In genomic region chr7:19002115-19002514, GRCm38 (mm10) we compare ENCODE assay signal across 8 mouse cellular contexts. TPM values are rescaled to one million over a fixed set of nuclear protein-coding genes. Genes with fewer than 3 reads are reported as not detected.
DNase-seq lines count a peak whose midpoint lies in the region; ATAC-seq and TF ChIP-seq lines count a peak whose summit lies in the region.

No protein-coding gene starts in this region.

- DNase-seq in kidney, adult 8-10 months: no peak
- DNase-seq in urinary bladder, adult 18-20 months (ENCODE audit: low spot score in 2 of 2): no peak
- no peak for DNase-seq in cerebellum, postnatal 36 days

- 25% methylated on average over 4 of the region's 4 CpGs for WGBS in kidney, embryonic 15.5 days
- WGBS in hindbrain, embryonic 16.5 days: 50% methylated on average over 4 of the region's 4 CpGs
- 50% methylated on average over 4 of the region's 4 CpGs for WGBS in midbrain, embryonic 16.5 days

- H3K27me3 ChIP-seq in kidney, embryonic 15.5 days: no peaks in the 10 kb centered on the region
- no peaks in the 10 kb centered on the region for H3K27me3 ChIP-seq in hindbrain, embryonic 16.5 days (replicated peaks; ENCODE audit: control insufficient read depth, insufficient read depth, low read length)
- H3K27me3 ChIP-seq in midbrain, embryonic 16.5 days (ENCODE audit: control insufficient read depth, insufficient read depth, low read depth, low read length): no peaks in the 10 kb centered on the region

- TF ChIP-seq POLR2A in cortical plate, adult 2 months (IDR thresholded peaks at IDR 0.05; ENCODE audit: extremely low read depth, insufficient read depth, low read length): no peak

- no peak for TF ChIP-seq CTCF in cortical plate, adult 2 months (IDR thresholded peaks at IDR 0.05; ENCODE audit: extremely low read depth, insufficient read depth, low read length)

- peaks cover 28% of the 10 kb centered on the region for H3K36me3 ChIP-seq in kidney, embryonic 15.5 days
- H3K36me3 ChIP-seq in hindbrain, embryonic 16.5 days (ENCODE audit: control insufficient read depth, insufficient read depth, low read length): peaks cover 16% of the 10 kb centered on the region
- H3K36me3 ChIP-seq in midbrain, embryonic 16.5 days (ENCODE audit: control insufficient read depth, insufficient read depth, low read length): peaks cover 9% of the 10 kb centered on the region; the same call in 1 of the 2 replicates

- peak overlapping the region; percentile 64 for H3K4me2 ChIP-seq in kidney, embryonic 15.5 days
- peak overlapping the region; percentile 75 for H3K4me2 ChIP-seq in hindbrain, embryonic 16.5 days (ENCODE audit: low read length)
- peak overlapping the region; percentile 74 for H3K4me2 ChIP-seq in midbrain, embryonic 16.5 days (ENCODE audit: low read length)

- peak overlapping the region; percentile 48; the same call in 1 of the 2 replicates for H3K9ac ChIP-seq in kidney, embryonic 15.5 days
- peak overlapping the region; percentile 74 for H3K9ac ChIP-seq in hindbrain, embryonic 16.5 days (ENCODE audit: low read depth, low read length)
- H3K9ac ChIP-seq in midbrain, embryonic 16.5 days (ENCODE audit: low read depth, low read length): peak overlapping the region; percentile 77

- H3K9me3 ChIP-seq in kidney, embryonic 15.5 days (replicated peaks): no peaks in the 10 kb centered on the region
- H3K9me3 ChIP-seq in hindbrain, embryonic 16.5 days (ENCODE audit: control insufficient read depth, low read length): no peaks in the 10 kb centered on the region
- H3K9me3 ChIP-seq in midbrain, embryonic 16.5 days (replicated peaks; ENCODE audit: control insufficient read depth, low read length, poor library complexity, severe bottlenecking): no peaks in the 10 kb centered on the region

- no peak for ATAC-seq in kidney, embryonic 15.5 days (replicated peaks; ENCODE audit: low FRiP score)
- ATAC-seq in hindbrain, embryonic 16.5 days: no peak
- ATAC-seq in midbrain, embryonic 16.5 days: no peak
- ATAC-seq in granulocyte monocyte progenitor cell, adult 5-6 weeks (replicated peaks; ENCODE audit: poor library complexity, severe bottlenecking): no peak

- H3K27ac ChIP-seq in kidney, embryonic 15.5 days: peak overlapping the region; percentile 74
- H3K27ac ChIP-seq in cortical plate, adult 2 months (ENCODE audit: insufficient read depth, low read length): no peak overlapping the region
- peak overlapping the region; percentile 60 for H3K27ac ChIP-seq in hindbrain, embryonic 16.5 days (ENCODE audit: low read depth, low read length)
- peak overlapping the region; percentile 67 for H3K27ac ChIP-seq in midbrain, embryonic 16.5 days (ENCODE audit: low read length)

- peaks cover 62% of the 10 kb centered on the region for H3K4me1 ChIP-seq in kidney, embryonic 15.5 days
- H3K4me1 ChIP-seq in cortical plate, adult 2 months (ENCODE audit: control insufficient read depth, insufficient read depth, low read length): no peaks in the 10 kb centered on the region
- peaks cover 31% of the 10 kb centered on the region for H3K4me1 ChIP-seq in hindbrain, embryonic 16.5 days (ENCODE audit: control insufficient read depth, insufficient read depth, low read depth, low read length)
- peaks cover 31% of the 10 kb centered on the region for H3K4me1 ChIP-seq in midbrain, embryonic 16.5 days (ENCODE audit: control insufficient read depth, insufficient read depth, low read length)

- peak overlapping the region; percentile 38 for H3K4me3 ChIP-seq in kidney, embryonic 15.5 days (replicated peaks)
- H3K4me3 ChIP-seq in cortical plate, adult 2 months (ENCODE audit: insufficient read depth, low read length): peak overlapping the region; percentile 32; the same call in 1 of the 2 replicates
- peak overlapping the region; percentile 43; the same call in 1 of the 2 replicates for H3K4me3 ChIP-seq in hindbrain, embryonic 16.5 days (ENCODE audit: low read length)
- peak overlapping the region; percentile 39 for H3K4me3 ChIP-seq in midbrain, embryonic 16.5 days (ENCODE audit: low read depth, low read length)

RNA-seq across cellular contexts. Expression of gene Irf2bp1, which starts 1.7 kb away (rescaled TPM):
- 21.4 and 24.1 TPM in 2 replicates for polyA plus RNA-seq in kidney, embryonic 15.5 days (2015; fragmentation: Nextera tagmentation; extraction: Ambion mirVana)
- 27.2 and 28.5 TPM in 2 replicates for polyA plus RNA-seq in cortical plate, adult 2 months (2012; rRNA removed)
- polyA plus RNA-seq in hindbrain, embryonic 16.5 days (2015; fragmentation: Nextera tagmentation; extraction: Ambion mirVana): 26.8 and 27.3 TPM in 2 replicates
- 26.0 and 26.7 TPM in 2 replicates for polyA plus RNA-seq in midbrain, embryonic 16.5 days (2015; fragmentation: Nextera tagmentation; extraction: Ambion mirVana)
- 14.5 and 24.3 TPM in 2 replicates for total RNA-seq in granulocyte monocyte progenitor cell, adult 5-6 weeks (2014; fragmentation: Nextera tagmentation)
- 8.4 and 17.5 TPM in 2 replicates for total RNA-seq in granulocyte monocyte progenitor cell, adult 5-6 weeks (2017)

RNA-seq across cellular contexts. Expression of gene Mypop, which starts 11.1 kb away (rescaled TPM):
- polyA plus RNA-seq in kidney, embryonic 15.5 days (2015; fragmentation: Nextera tagmentation; extraction: Ambion mirVana): 3.5 and 3.9 TPM in 2 replicates
- 49.7 and 50.8 TPM in 2 replicates for polyA plus RNA-seq in cortical plate, adult 2 months (2012; rRNA removed)
- polyA plus RNA-seq in hindbrain, embryonic 16.5 days (2015; fragmentation: Nextera tagmentation; extraction: Ambion mirVana): 5.8 and 6.3 TPM in 2 replicates
- polyA plus RNA-seq in midbrain, embryonic 16.5 days (2015; fragmentation: Nextera tagmentation; extraction: Ambion mirVana): 3.9 and 5.1 TPM in 2 replicates
- total RNA-seq in granulocyte monocyte progenitor cell, adult 5-6 weeks (2014; fragmentation: Nextera tagmentation): not detected in 2 replicates
- total RNA-seq in granulocyte monocyte progenitor cell, adult 5-6 weeks (2017): 0.82 TPM in 1 of 2 replicates, not detected in the other

RNA-seq across cellular contexts. Expression of gene Nanos2, which starts 14.9 kb away (rescaled TPM):
- not detected in 2 replicates for polyA plus RNA-seq in kidney, embryonic 15.5 days (2015; fragmentation: Nextera tagmentation; extraction: Ambion mirVana)
- 2.8 and 3.3 TPM in 2 replicates for polyA plus RNA-seq in cortical plate, adult 2 months (2012; rRNA removed)
- 0.65 and 0.85 TPM in 2 replicates for polyA plus RNA-seq in hindbrain, embryonic 16.5 days (2015; fragmentation: Nextera tagmentation; extraction: Ambion mirVana)
- 0.52 and 0.79 TPM in 2 replicates for polyA plus RNA-seq in midbrain, embryonic 16.5 days (2015; fragmentation: Nextera tagmentation; extraction: Ambion mirVana)
- total RNA-seq in granulocyte monocyte progenitor cell, adult 5-6 weeks (2014; fragmentation: Nextera tagmentation): not detected in 2 replicates
- total RNA-seq in granulocyte monocyte progenitor cell, adult 5-6 weeks (2017): not detected in 2 replicates

RNA-seq across cellular contexts. Expression of gene Foxa3, which starts 21.2 kb away (rescaled TPM):
- polyA plus RNA-seq in kidney, embryonic 15.5 days (2015; fragmentation: Nextera tagmentation; extraction: Ambion mirVana): 1.2 and 1.3 TPM in 2 replicates
- polyA plus RNA-seq in cortical plate, adult 2 months (2012; rRNA removed): not detected in 2 replicates
- not detected in 2 replicates for polyA plus RNA-seq in hindbrain, embryonic 16.5 days (2015; fragmentation: Nextera tagmentation; extraction: Ambion mirVana)
- polyA plus RNA-seq in midbrain, embryonic 16.5 days (2015; fragmentation: Nextera tagmentation; extraction: Ambion mirVana): not detected in 2 replicates
- total RNA-seq in granulocyte monocyte progenitor cell, adult 5-6 weeks (2014; fragmentation: Nextera tagmentation): not detected in 2 replicates
- total RNA-seq in granulocyte monocyte progenitor cell, adult 5-6 weeks (2017): not detected in 2 replicates

RNA-seq across cellular contexts. Expression of gene Sympk, which starts 22.1 kb away (rescaled TPM):
- 34.3 and 38.4 TPM in 2 replicates for polyA plus RNA-seq in kidney, embryonic 15.5 days (2015; fragmentation: Nextera tagmentation; extraction: Ambion mirVana)
- 113 and 118 TPM in 2 replicates for polyA plus RNA-seq in cortical plate, adult 2 months (2012; rRNA removed)
- polyA plus RNA-seq in hindbrain, embryonic 16.5 days (2015; fragmentation: Nextera tagmentation; extraction: Ambion mirVana): 24.1 and 27.5 TPM in 2 replicates
- polyA plus RNA-seq in midbrain, embryonic 16.5 days (2015; fragmentation: Nextera tagmentation; extraction: Ambion mirVana): 25.6 and 28.7 TPM in 2 replicates
- 79.9 and 98.6 TPM in 2 replicates for total RNA-seq in granulocyte monocyte progenitor cell, adult 5-6 weeks (2014; fragmentation: Nextera tagmentation)
- total RNA-seq in granulocyte monocyte progenitor cell, adult 5-6 weeks (2017): 38.5 and 46.7 TPM in 2 replicates
